Mouse (Mus musculus): ENCODE data around the gene Mn1. TPM values are rescaled to one million over a fixed set of nuclear protein-coding genes. Genes with fewer than 3 reads are reported as not detected.

Mn1 gene
- total RNA-seq, 2 experiments from 2014 or later: 16.0 to 16.6 TPM

DNA sequence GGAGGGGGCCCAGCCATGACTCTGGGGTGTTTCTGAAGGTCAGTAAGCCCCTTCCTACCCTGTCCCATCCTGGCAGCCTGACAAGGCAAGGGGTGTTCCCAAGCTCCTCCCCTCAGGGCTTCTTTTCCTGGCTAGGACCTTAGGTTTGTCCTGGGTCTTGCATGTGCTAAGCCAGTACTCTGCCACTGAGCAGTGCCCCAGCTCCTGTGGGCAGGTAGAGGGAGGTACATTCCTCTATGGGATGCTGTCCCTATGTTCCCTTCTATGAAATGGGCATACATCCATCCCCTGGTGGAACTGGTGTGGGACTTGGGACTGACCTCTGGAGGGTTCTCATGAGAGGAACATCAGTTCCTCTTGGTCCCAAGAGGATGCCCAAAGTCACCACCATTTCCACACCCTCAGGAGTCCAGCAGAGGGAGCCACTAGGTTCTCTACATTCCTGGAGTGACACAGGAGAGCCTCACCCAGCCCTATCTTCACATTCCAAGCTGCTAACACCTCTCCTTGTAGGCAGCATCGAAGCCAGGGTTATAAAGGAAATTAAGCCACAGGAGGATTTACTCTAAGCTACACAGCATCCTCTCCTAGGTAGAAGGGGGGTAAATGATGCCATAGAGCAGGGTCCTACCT lies 7.6 kb upstream of the Mn1 start:
- peak in 1 of 2 experiments; percentile 57 for DNase-seq

DNA sequence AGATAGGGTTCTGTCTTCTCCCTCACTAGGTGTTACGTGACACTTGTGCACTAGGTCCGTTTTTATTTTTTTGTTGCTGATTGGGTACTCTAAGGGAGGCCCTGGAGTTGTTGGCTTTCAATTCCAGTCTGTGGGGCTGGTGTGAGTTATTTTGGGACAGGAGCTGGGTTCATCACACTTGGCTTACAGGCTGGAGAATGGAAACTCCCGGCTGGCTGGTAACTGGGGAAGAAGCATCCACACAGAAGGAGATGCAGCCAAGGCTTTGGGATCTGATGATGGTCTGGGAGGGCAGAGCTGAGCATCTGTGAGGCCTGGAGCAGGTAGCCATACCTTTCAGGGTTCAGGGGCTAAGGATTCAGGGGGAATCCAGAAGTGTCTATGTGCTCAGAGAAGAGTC lies 6.5 kb upstream of the Mn1 start:
- no peak for DNase-seq

GRCm38 (mm10) chr5:111414192-111414591 lies 3.0 kb upstream of the Mn1 start:
- DNase-seq: peak; percentile 85 to 93

GRCm38 (mm10) chr5:111414770-111415249 lies 2.4 kb upstream of the Mn1 start:
- no peak for DNase-seq

GRCm38 (mm10) chr5:111415575-111415974 lies 1.6 kb upstream of the Mn1 start:
- DNase-seq: no peak

- peak in 1 of 2 experiments; percentile 40 for DNase-seq
Observed at GRCm38 (mm10) chr5:111416048-111416447, 1.1 kb upstream of the Mn1 start.

- DNase-seq: peak; percentile 39 to 69
Observed at GRCm38 (mm10) chr5:111417378-111418131, 393 bp downstream of the Mn1 start.

DNA sequence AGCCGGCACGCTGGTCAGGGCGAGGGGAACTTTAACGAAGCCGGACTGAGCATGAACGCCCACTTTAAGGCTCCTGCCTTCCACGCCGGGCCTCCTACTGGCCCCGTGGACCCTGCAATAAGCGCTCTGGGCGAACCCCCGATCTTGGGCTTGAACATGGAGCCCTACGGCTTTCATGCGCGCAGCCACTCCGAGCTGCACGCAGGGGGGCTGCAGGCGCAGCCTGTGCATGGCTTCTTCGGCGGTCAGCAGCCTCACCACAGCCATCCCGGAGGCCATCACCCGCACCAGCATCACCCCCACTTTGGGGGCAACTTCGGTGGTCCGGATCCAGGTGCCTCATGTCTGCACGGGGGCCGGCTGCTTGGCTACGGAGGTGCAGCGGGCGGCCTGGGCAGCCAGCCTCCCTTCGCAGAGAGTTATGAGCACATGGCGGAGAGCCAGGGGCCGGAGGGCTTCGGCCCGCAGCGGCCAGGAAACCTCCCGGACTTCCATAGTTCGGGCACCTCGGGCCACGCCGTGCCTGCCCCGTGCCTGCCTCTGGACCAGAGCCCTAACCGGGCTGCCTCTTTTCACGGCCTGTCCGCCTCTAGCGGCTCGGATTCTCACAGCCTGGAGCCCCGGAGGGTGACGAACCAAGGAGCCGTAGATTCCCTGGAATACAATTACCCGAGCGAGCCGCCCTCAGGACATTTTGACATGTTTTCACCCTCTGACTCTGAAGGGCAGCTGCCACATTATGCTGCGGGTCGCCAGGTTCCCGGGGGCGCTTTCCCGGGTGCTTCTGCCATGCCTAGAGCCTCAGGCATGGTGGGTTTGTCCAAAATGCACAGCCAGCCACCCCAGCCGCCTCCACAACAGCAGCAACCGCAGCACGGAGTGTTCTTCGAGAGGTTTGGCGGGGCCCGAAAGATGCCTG lies 1.3 kb downstream of the Mn1 start:
- peak; percentile 34 to 59 for DNase-seq

- no peak for DNase-seq
Observed at GRCm38 (mm10) chr5:111419121-111419881, 2.1 kb downstream of the Mn1 start.

DNA sequence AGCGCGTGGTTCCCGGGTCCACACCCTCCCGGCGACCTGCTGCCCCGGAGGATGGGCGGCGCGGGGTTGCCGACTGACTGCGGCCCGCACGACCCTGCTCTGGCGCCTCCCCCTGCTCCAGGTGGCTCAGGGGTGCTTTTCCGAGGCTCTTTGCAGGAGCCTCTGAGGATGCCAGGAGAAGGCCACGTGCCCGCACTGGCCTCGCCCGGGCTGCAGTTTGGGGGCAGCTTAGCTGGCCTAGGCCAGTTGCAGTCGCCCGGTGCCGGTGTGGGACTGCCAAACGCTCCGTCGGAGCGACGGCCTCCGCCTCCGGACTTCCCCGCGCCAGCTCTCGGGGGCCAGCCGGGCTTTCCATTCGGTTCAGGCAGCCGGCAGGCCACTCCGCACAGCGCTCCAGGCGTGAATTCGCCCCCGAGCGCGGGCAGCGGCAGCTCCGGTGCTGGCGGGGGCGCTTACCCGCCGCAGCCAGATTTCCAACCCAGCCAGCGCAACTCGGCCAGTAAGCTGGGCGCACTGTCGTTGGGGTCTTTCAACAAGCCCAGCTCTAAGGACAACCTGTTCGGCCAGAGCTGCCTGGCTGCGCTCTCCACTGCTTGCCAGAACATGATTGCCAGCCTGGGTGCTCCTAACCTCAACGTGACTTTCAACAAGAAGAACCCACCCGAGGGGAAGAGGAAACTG lies 3.0 kb downstream of the Mn1 start:
- peak in 1 of 2 experiments; percentile 36 for DNase-seq

- no peak for DNase-seq
Observed at GRCm38 (mm10) chr5:111420896-111421295, 3.7 kb downstream of the Mn1 start.

GRCm38 (mm10) chr5:111421424-111421823 lies 4.3 kb downstream of the Mn1 start:
- no peak for DNase-seq

GRCm38 (mm10) chr5:111422058-111422800 lies 5.1 kb downstream of the Mn1 start:
- DNase-seq: peak in 1 of 2 experiments; percentile 34

DNA sequence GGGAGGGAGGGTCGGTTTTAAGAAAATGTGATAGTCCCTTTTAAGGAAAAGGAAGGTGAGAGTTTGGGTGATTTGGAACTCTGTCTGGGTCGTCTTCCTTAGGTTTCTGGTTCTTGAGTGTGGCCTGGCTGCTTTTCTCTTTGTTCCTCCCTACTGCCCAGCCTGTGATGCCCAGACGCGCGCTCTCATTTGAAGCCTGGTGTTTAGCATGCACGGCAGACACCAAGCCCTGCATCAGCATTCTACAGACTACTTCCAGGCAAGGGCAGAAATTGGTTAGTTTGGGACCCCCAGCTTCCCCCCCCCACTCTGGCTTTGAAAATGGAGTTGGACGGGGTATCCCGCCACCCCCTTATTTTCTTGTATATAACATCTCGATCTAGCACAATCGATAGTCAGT lies 5.8 kb downstream of the Mn1 start:
- no peak for DNase-seq

DNA sequence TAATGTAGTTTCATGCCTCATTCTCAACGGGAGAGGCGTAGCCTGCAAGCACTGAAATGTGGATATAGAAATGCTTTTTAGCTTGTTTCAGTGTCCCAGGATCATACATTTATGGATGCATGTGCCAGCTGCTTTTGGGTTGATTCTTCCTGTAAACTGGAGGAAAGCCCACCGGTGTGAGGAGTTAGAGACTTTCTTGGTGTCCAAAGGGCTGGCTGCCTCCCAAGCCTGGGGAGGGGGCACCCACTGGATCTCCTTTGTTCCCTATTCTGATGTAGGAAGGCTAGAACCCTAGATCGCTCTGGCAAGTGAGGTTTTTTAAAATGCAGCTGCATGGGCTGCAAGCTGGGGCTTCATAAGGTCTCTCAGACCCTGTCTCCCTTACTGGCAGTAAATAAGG lies 6.5 kb downstream of the Mn1 start:
- no peak for DNase-seq

DNA sequence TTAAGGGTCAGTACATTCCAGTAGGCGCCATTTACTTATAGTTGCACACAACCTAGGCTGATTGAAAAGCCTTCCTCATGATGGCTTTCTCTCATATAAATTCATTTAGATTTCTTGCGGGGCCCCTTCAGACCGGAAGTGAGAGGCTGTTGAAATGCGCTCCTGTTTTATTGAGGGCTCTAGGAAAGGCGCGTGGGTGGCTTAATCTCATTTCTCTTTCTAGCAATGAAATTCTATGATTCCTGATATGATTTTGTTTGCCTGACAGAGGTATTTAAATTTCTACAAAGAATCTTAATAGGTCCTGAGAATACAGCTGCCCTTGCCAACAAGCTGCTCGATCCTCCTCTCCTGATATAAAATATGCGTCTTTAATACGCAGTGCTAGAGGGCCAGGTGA lies 8.7 kb downstream of the Mn1 start:
- DNase-seq: no peak

DNA sequence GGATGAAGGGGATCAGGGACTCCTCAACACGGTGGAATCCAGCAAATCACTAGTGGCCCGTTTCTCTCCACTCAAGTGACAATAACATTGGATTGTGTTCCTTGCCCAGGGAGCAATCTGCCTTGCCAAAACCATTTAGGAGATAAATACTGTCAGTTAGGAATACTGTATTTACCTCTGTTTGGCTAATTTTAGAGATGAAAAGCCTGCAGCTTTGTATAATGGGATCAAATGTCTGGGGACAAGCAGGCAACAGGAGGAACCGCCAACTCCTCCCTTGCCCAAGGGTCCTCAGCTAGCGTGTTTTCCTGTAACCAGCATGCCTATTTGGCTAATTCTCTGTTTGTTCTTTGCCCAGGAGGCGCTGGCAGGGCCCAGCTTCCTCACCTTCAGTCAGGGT lies 9.1 kb downstream of the Mn1 start:
- DNase-seq: no peak

GRCm38 (mm10) chr5:111428882-111429281 lies 11.7 kb downstream of the Mn1 start:
- no peak for DNase-seq

DNA sequence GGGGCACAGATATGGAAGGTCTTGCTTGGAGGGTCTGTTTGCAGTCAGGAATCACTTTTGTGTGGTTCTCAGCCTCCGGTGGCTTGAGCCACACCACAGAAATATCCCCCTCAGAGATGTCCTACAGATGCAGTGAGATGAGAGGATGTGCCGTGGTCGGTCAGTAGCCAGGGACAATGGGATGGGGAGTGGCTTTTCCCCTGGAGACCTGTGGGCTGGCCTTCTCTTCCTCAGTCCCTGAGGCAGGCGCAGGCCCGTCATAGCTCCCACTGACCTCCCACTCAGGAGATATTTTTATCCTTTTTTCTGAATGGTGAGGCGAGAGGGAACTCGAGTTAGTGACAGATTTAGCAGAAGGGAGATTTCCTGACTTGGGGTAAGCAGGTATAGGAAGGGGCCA lies 12.6 kb downstream of the Mn1 start:
- DNase-seq: peak; percentile 32 to 63

- DNase-seq: peak; percentile 48 to 49
Observed at GRCm38 (mm10) chr5:111431007-111431730, 14.0 kb downstream of the Mn1 start.

All from heart, adult 18-20 months (tissue).